Mouse (Mus musculus): Measurements from ENCODE around the gene Spata19. TPM values are rescaled to one million over a fixed set of nuclear protein-coding genes. Genes with fewer than 3 reads are reported as not detected.

The Spata19 gene
- polyA plus RNA-seq, 1 experiment from 2014 or later, result not detected

- Histone ChIP-seq H3K4me2 (ENCODE audit: low read depth, low read length) (no peak overlapping the region), H3K9me3 (replicated peaks; ENCODE audit: control insufficient read depth, low read length) (no peaks in the 10 kb centered on the region), H3K27me3 (ENCODE audit: control insufficient read depth, insufficient read depth, low read length) (no peaks in the 10 kb centered on the region), H3K27ac (ENCODE audit: low read length) (no peak overlapping the region), H3K9ac (ENCODE audit: low read length) (no peak overlapping the region), H3K4me1 (ENCODE audit: control insufficient read depth, insufficient read depth, low read length) (no peaks in the 10 kb centered on the region), H3K4me3 (replicated peaks; ENCODE audit: low read length) (no peak overlapping the region), H3K36me3 (ENCODE audit: control insufficient read depth, insufficient read depth, low read length) (no peaks in the 10 kb centered on the region)
- no peak for ATAC-seq (ENCODE audit: insufficient read depth, low FRiP score)
- 55% methylated on average over 4 of the region's 4 CpGs for WGBS
Measured at GRCm38 (mm10) chr9:27424511-27424910, 27.9 kb downstream of the Spata19 start.

GRCm38 (mm10) chr9:27428552-27428951 is 32.0 kb downstream of the Spata19 start:
- no peak overlapping the region for H3K4me3 ChIP-seq (replicated peaks; ENCODE audit: low read length)
- 60% methylated on average over 4 of the region's 4 CpGs for WGBS

GRCm38 (mm10) chr9:27433301-27433700 is 36.7 kb downstream of the Spata19 start:
- ATAC-seq (ENCODE audit: insufficient read depth, low FRiP score), result no peak

More at GRCm38 (mm10) chr9:27428552-27428951, 32.0 kb downstream of the Spata19 start:
- Histone ChIP-seq H3K9ac (ENCODE audit: low read length) (no peak overlapping the region), H3K4me1 (ENCODE audit: control insufficient read depth, insufficient read depth, low read length) (no peaks in the 10 kb centered on the region), H3K36me3 (ENCODE audit: control insufficient read depth, insufficient read depth, low read length) (no peaks in the 10 kb centered on the region), H3K4me2 (ENCODE audit: low read depth, low read length) (no peak overlapping the region), H3K9me3 (replicated peaks; ENCODE audit: control insufficient read depth, low read length) (no peaks in the 10 kb centered on the region), H3K27ac (ENCODE audit: low read length) (no peak overlapping the region), H3K27me3 (ENCODE audit: control insufficient read depth, insufficient read depth, low read length) (no peaks in the 10 kb centered on the region)
- ATAC-seq (ENCODE audit: insufficient read depth, low FRiP score), result no peak

GRCm38 (mm10) chr9:27435936-27436335 is 39.3 kb downstream of the Spata19 start:
- no peak for ATAC-seq (ENCODE audit: insufficient read depth, low FRiP score)
- Histone ChIP-seq H3K9ac (ENCODE audit: low read length) (no peak overlapping the region), H3K27me3 (ENCODE audit: control insufficient read depth, insufficient read depth, low read length) (no peaks in the 10 kb centered on the region), H3K4me3 (replicated peaks; ENCODE audit: low read length) (no peak overlapping the region), H3K9me3 (replicated peaks; ENCODE audit: control insufficient read depth, low read length) (no peaks in the 10 kb centered on the region), H3K36me3 (ENCODE audit: control insufficient read depth, insufficient read depth, low read length) (no peaks in the 10 kb centered on the region), H3K4me2 (ENCODE audit: low read depth, low read length) (no peak overlapping the region), H3K27ac (ENCODE audit: low read length) (no peak overlapping the region), H3K4me1 (ENCODE audit: control insufficient read depth, insufficient read depth, low read length) (peaks cover 3% of the 10 kb centered on the region; the same call in 1 of the 2 replicates)
- 49% methylated on average over 9 of the region's 9 CpGs for WGBS

More at GRCm38 (mm10) chr9:27433301-27433700, 36.7 kb downstream of the Spata19 start:
- WGBS, result 75% methylated on average over 7 of the region's 7 CpGs
- no peak overlapping the region for H3K27ac ChIP-seq (ENCODE audit: low read length)
- H3K9me3 ChIP-seq (replicated peaks; ENCODE audit: control insufficient read depth, low read length), result no peaks in the 10 kb centered on the region
- no peak overlapping the region for H3K9ac ChIP-seq (ENCODE audit: low read length)
- no peaks in the 10 kb centered on the region for H3K36me3 ChIP-seq (ENCODE audit: control insufficient read depth, insufficient read depth, low read length)
- H3K27me3 ChIP-seq (ENCODE audit: control insufficient read depth, insufficient read depth, low read length), result no peaks in the 10 kb centered on the region
- H3K4me1 ChIP-seq (ENCODE audit: control insufficient read depth, insufficient read depth, low read length), result peaks cover 3% of the 10 kb centered on the region; the same call in 1 of the 2 replicates
- no peak overlapping the region for H3K4me3 ChIP-seq (replicated peaks; ENCODE audit: low read length)
- H3K4me2 ChIP-seq (ENCODE audit: low read depth, low read length), result no peak overlapping the region

- Histone ChIP-seq H3K4me2 (ENCODE audit: low read depth, low read length) (no peak overlapping the region), H3K4me1 (ENCODE audit: control insufficient read depth, insufficient read depth, low read length) (peaks cover 3% of the 10 kb centered on the region; the same call in 1 of the 2 replicates), H3K9me3 (replicated peaks; ENCODE audit: control insufficient read depth, low read length) (no peaks in the 10 kb centered on the region), H3K9ac (ENCODE audit: low read length) (no peak overlapping the region), H3K36me3 (ENCODE audit: control insufficient read depth, insufficient read depth, low read length) (no peaks in the 10 kb centered on the region), H3K27me3 (ENCODE audit: control insufficient read depth, insufficient read depth, low read length) (no peaks in the 10 kb centered on the region), H3K4me3 (replicated peaks; ENCODE audit: low read length) (no peak overlapping the region), H3K27ac (ENCODE audit: low read length) (no peak overlapping the region)
- ATAC-seq (ENCODE audit: insufficient read depth, low FRiP score), result no peak
- WGBS, result 53% methylated on average over 7 of the region's 7 CpGs
Measured at GRCm38 (mm10) chr9:27437391-27438061, 40.9 kb downstream of the Spata19 start.

- Histone ChIP-seq H3K4me2 (ENCODE audit: low read depth, low read length) (no peak overlapping the region), H3K4me3 (replicated peaks; ENCODE audit: low read length) (no peak overlapping the region), H3K9ac (ENCODE audit: low read length) (no peak overlapping the region), H3K27me3 (ENCODE audit: control insufficient read depth, insufficient read depth, low read length) (no peaks in the 10 kb centered on the region), H3K4me1 (ENCODE audit: control insufficient read depth, insufficient read depth, low read length) (no peaks in the 10 kb centered on the region), H3K36me3 (ENCODE audit: control insufficient read depth, insufficient read depth, low read length) (no peaks in the 10 kb centered on the region), H3K9me3 (replicated peaks; ENCODE audit: control insufficient read depth, low read length) (no peaks in the 10 kb centered on the region), H3K27ac (ENCODE audit: low read length) (no peak overlapping the region)
- 34% methylated on average over 9 of the region's 9 CpGs for WGBS
- no peak for ATAC-seq (ENCODE audit: insufficient read depth, low FRiP score)
Measured at GRCm38 (mm10) chr9:27449780-27450422, 53.3 kb downstream of the Spata19 start.

Other genes starting within 250 kb of the Spata19 start
- gene Jam3, start 241.4 kb upstream of the Spata19 start, polyA plus RNA-seq (2015; fragmentation: Nextera tagmentation; extraction: Ambion mirVana), result 53.5 and 59.6 TPM in 2 replicates
- gene Igsf9b, start 97.6 kb upstream of the Spata19 start, polyA plus RNA-seq (2015; fragmentation: Nextera tagmentation; extraction: Ambion mirVana), result 7.1 and 8.2 TPM in 2 replicates